Mouse (Mus musculus) bone marrow macrophage, adult 2 months (primary cell): Measurements from ENCODE around the gene Sun2.

Experiments
- CTCF ChIP-seq: IDR thresholded peaks from 2 replicates; pipeline ENCODE4 v1.5.1; 2012; ENCODE audit warnings: low read depth, mild to moderate bottlenecking, low read length, moderate library complexity
- POLR2A ChIP-seq: IDR thresholded peaks from 2 replicates; pipeline ENCODE4 v1.6.1; 2012; ENCODE audit warnings: mild to moderate bottlenecking, low read depth, low read length, borderline replicate concordance

DNA sequence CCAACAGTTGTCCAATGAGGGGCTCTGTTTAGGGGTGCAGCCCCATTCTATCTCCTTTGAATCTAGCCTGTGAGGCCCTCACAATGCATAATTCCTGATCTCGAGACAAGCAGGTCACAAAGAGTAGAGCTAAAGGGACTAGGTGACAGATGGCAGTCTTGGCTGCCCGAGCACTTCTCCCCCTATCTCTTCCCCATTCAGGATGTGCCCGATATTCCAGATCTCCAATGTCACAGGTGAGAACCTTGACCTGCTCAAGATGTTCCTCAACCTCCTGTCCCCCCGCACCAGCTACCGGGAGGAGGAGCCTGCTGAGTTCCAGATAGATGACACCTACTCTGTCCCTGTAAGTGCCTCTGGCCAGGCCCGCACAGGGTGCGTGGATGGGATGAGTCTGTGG, 26.7 kb downstream of the Sun2 start:
- TF ChIP-seq CTCF (no peak), POLR2A (no peak)
